8 mouse cellular contexts compared by ENCODE assay signal in genomic region chr10:104455549-104456351, GRCm38 (mm10).
DNase-seq lines count a peak whose midpoint lies in the region; ATAC-seq lines count a peak whose summit lies in the region.

No protein-coding gene starts in this region.

- peak overlapping the region; percentile 9; the same call in 1 of the 2 replicates for H3K4me2 ChIP-seq in heart, embryonic 11.5 days
- H3K4me2 ChIP-seq in forebrain, embryonic 14.5 days (ENCODE audit: low read length): peak overlapping the region; percentile 42

- no peaks in the 10 kb centered on the region for H3K27me3 ChIP-seq in heart, embryonic 11.5 days (ENCODE audit: control insufficient read depth, insufficient read depth, low read length)
- no peaks in the 10 kb centered on the region for H3K27me3 ChIP-seq in forebrain, embryonic 14.5 days (replicated peaks; ENCODE audit: control insufficient read depth, insufficient read depth, low read length)
- no peaks in the 10 kb centered on the region for H3K27me3 ChIP-seq in midbrain, embryonic 10.5 days (ENCODE audit: low read depth, poor library complexity, severe bottlenecking)

- ATAC-seq in heart, embryonic 11.5 days (replicated peaks; ENCODE audit: insufficient number of reproducible peaks, low FRiP score, low TSS enrichment): no peak
- 0 out of 2 replicates have a peak, but pooled peaks have one; percentile 32 for ATAC-seq in forebrain, embryonic 14.5 days
- no peak for ATAC-seq in erythroid progenitor cell, adult 5-6 weeks (replicated peaks; ENCODE audit: low FRiP score, poor library complexity, severe bottlenecking)
- no peak for ATAC-seq in granulocyte monocyte progenitor cell, adult 5-6 weeks (replicated peaks; ENCODE audit: poor library complexity, severe bottlenecking)

- H3K9ac ChIP-seq in heart, embryonic 11.5 days (ENCODE audit: low read depth, low read length): no peak overlapping the region
- H3K9ac ChIP-seq in forebrain, embryonic 14.5 days (ENCODE audit: low read length): peak overlapping the region; percentile 48; the same call in 1 of the 2 replicates

- no peak overlapping the region for H3K4me3 ChIP-seq in heart, embryonic 11.5 days (ENCODE audit: low read depth, low read length)
- 0 out of 2 replicates have a peak overlapping the region, but pooled peaks have one; percentile 1 for H3K4me3 ChIP-seq in forebrain, embryonic 14.5 days (ENCODE audit: low read depth, low read length)
- no peak overlapping the region for H3K4me3 ChIP-seq in midbrain, embryonic 10.5 days

- DNase-seq in heart, postnatal 25 days (ENCODE audit: low spot score): no peak
- DNase-seq in Muller cell, postnatal 12 days (ENCODE audit: inconsistent ontology term): peak; percentile 50
- DNase-seq in forebrain, embryonic 14.5 days (ENCODE audit: low spot score): peak; percentile 7
- DNase-seq in midbrain, embryonic 10.5 days (ENCODE audit: low spot score): no peak
- DNase-seq in urinary bladder, adult 2 months (ENCODE audit: low spot score): no peak

- 0 out of 2 replicates have a peak overlapping the region, but pooled peaks have one; percentile 30 for H3K27ac ChIP-seq in heart, embryonic 11.5 days (ENCODE audit: low read depth, low read length)
- H3K27ac ChIP-seq in forebrain, embryonic 14.5 days (ENCODE audit: low read depth, low read length): no peak overlapping the region
- 0 out of 2 replicates have a peak overlapping the region, but pooled peaks have one; percentile 6 for H3K27ac ChIP-seq in midbrain, embryonic 10.5 days (replicated peaks)

- intact Hi-C loops in heart, postnatal 25 days (cut with DNase I): no loop called here

- no peaks in the 10 kb centered on the region for H3K4me1 ChIP-seq in heart, embryonic 11.5 days (ENCODE audit: control insufficient read depth, insufficient read depth, low read length)
- H3K4me1 ChIP-seq in forebrain, embryonic 14.5 days (ENCODE audit: control insufficient read depth, insufficient read depth, low read length): no peaks in the 10 kb centered on the region
- peaks cover 8% of the 10 kb centered on the region; the same call in 1 of the 2 replicates for H3K4me1 ChIP-seq in midbrain, embryonic 10.5 days

- H3K36me3 ChIP-seq in heart, embryonic 11.5 days (ENCODE audit: control insufficient read depth, insufficient read depth, low read length): no peaks in the 10 kb centered on the region
- H3K36me3 ChIP-seq in forebrain, embryonic 14.5 days (ENCODE audit: control insufficient read depth, insufficient read depth, low read length): no peaks in the 10 kb centered on the region
- no peaks in the 10 kb centered on the region for H3K36me3 ChIP-seq in midbrain, embryonic 10.5 days

- H3K9me3 ChIP-seq in heart, embryonic 11.5 days (replicated peaks; ENCODE audit: control insufficient read depth, low read length): no peaks in the 10 kb centered on the region
- H3K9me3 ChIP-seq in forebrain, embryonic 14.5 days (replicated peaks; ENCODE audit: control insufficient read depth, low read length): no peaks in the 10 kb centered on the region
- no peaks in the 10 kb centered on the region for H3K9me3 ChIP-seq in midbrain, embryonic 10.5 days (replicated peaks)

- 57% methylated on average over 14 of the region's 14 CpGs for WGBS in heart, embryonic 11.5 days (ENCODE audit: insufficient replicate concordance)
- WGBS in forebrain, embryonic 14.5 days: 45% methylated on average over 14 of the region's 14 CpGs
- WGBS in midbrain, embryonic 10.5 days: 68% methylated on average over 14 of the region's 14 CpGs

Comparison
In these comparisons a context has a peak if more than half of its experiments do, and no peak if none do; other contexts are left out.
1. DNase-seq: peak in Muller cell, postnatal 12 days (single experiment) and forebrain, embryonic 14.5 days (single experiment); none in heart, postnatal 25 days (single experiment), midbrain, embryonic 10.5 days (single experiment) and urinary bladder, adult 2 months (single experiment).